Mouse (Mus musculus) neural tube, embryonic 15.5 days (tissue): ENCODE data around the gene Cyb5rl. TPM values are rescaled to one million over a fixed set of nuclear protein-coding genes. Genes with fewer than 3 reads are reported as not detected.

Source experiments
- ATAC-seq: fragments of 200-750 bp; cut with Nextera tagmentation; 2 replicates; pipeline ENCODE4 v1.8.0; 2017; ENCODE audit warnings: mild to moderate bottlenecking, moderate TSS enrichment, moderate library complexity; ENCODE audit not compliant: low FRiP score
- H3K27ac ChIP-seq: fragments of 300-500 bp; sonication (generic); replicated peaks from 2 replicates; pipeline ENCODE4 v1.5.1; 2015; ENCODE audit warnings: mild to moderate bottlenecking, inconsistent platforms
- H3K27me3 ChIP-seq: fragments of 300-500 bp; sonication (generic); replicated peaks from 2 replicates; pipeline ENCODE4 v1.6.1; 2015; ENCODE audit warnings: inconsistent platforms
- H3K36me3 ChIP-seq: fragments of 300-500 bp; sonication (generic); 2 replicates; pipeline ENCODE4 v1.6.1; 2015; ENCODE audit warnings: inconsistent platforms
- H3K4me1 ChIP-seq: fragments of 300-500 bp; sonication (generic); 2 replicates; pipeline ENCODE4 v1.6.1; 2015; ENCODE audit warnings: inconsistent platforms
- H3K4me2 ChIP-seq: fragments of 300-500 bp; sonication (generic); 2 replicates; pipeline ENCODE4 v1.6.1; 2015; ENCODE audit warnings: inconsistent platforms, mild to moderate bottlenecking, moderate library complexity
- H3K4me3 ChIP-seq: fragments of 300-500 bp; sonication (generic); replicated peaks from 2 replicates; pipeline ENCODE4 v1.5.1; 2015; ENCODE audit warnings: mild to moderate bottlenecking, inconsistent platforms
- H3K9ac ChIP-seq: fragments of 300-500 bp; sonication (generic); replicated peaks from 2 replicates; pipeline ENCODE4 v1.6.1; 2015; ENCODE audit warnings: mild to moderate bottlenecking, inconsistent platforms
- H3K9me3 ChIP-seq: fragments of 300-500 bp; sonication (generic); replicated peaks from 2 replicates; pipeline ENCODE4 v1.6.1; 2016; ENCODE audit warnings: inconsistent platforms
- WGBS: fragments of 180-500 bp; shearing (Covaris S2); methylation state at CpG from one replicate; pipeline ENCODE4 v1.1.7; 2015; ENCODE audit warnings: mixed read lengths; 5-methylcytosine and 5-hydroxymethylcytosine counted together
- polyA plus RNA-seq: library from polyadenylated mRNA; unstranded; fragments of >200 nt; fragmentation: Nextera tagmentation; extraction: Ambion mirVana; gene quantifications from 2 replicates; pipeline ENCODE4 v1.2.1, GENCODE M21; 2015

Gene Cyb5rl
- polyA plus RNA-seq, 1 experiment from 2014 or later, result 4.4 TPM

GRCm38 (mm10) chr4:107038303-107038702, 28.5 kb upstream of the Cyb5rl start:
- peaks cover 59% of the 10 kb centered on the region for H3K36me3 ChIP-seq
- no peak overlapping the region for H3K4me3 ChIP-seq
- peaks cover 4% of the 10 kb centered on the region; the same call in 1 of the 2 replicates for H3K4me1 ChIP-seq
- 84% methylated on average over 4 of the region's 4 CpGs for WGBS
- no peak overlapping the region for H3K4me2 ChIP-seq
- no peak for ATAC-seq
- H3K9ac ChIP-seq, result no peak overlapping the region
- no peak overlapping the region for H3K27ac ChIP-seq
- H3K9me3 ChIP-seq, result no peaks in the 10 kb centered on the region
- H3K27me3 ChIP-seq, result no peaks in the 10 kb centered on the region

GRCm38 (mm10) chr4:107039270-107039669, 27.5 kb upstream of the Cyb5rl start:
- Histone ChIP-seq H3K4me1 (peaks cover 4% of the 10 kb centered on the region; the same call in 1 of the 2 replicates), H3K27me3 (no peaks in the 10 kb centered on the region), H3K4me2 (no peak overlapping the region), H3K9ac (no peak overlapping the region), H3K4me3 (no peak overlapping the region), H3K27ac (peak overlapping the region; percentile 64), H3K36me3 (peaks cover 64% of the 10 kb centered on the region), H3K9me3 (no peaks in the 10 kb centered on the region)
- WGBS, result 40% methylated on average over 8 of the region's 8 CpGs
- ATAC-seq, result peak; percentile 42; the same call in 1 of the 2 replicates

- Histone ChIP-seq H3K4me3 (no peak overlapping the region), H3K27ac (no peak overlapping the region), H3K4me2 (no peak overlapping the region), H3K27me3 (no peaks in the 10 kb centered on the region), H3K4me1 (peaks cover 4% of the 10 kb centered on the region; the same call in 1 of the 2 replicates), H3K9ac (no peak overlapping the region), H3K36me3 (peaks cover 74% of the 10 kb centered on the region), H3K9me3 (no peaks in the 10 kb centered on the region)
- WGBS, result 93% methylated on average over 6 of the region's 6 CpGs
- no peak for ATAC-seq
These were observed 24.5 kb upstream of the Cyb5rl start for GRCm38 (mm10) chr4:107042304-107042703.

GRCm38 (mm10) chr4:107045188-107045587, 21.6 kb upstream of the Cyb5rl start:
- Histone ChIP-seq H3K36me3 (peaks cover 74% of the 10 kb centered on the region), H3K4me1 (no peaks in the 10 kb centered on the region), H3K9ac (no peak overlapping the region), H3K9me3 (no peaks in the 10 kb centered on the region), H3K27me3 (no peaks in the 10 kb centered on the region), H3K4me2 (no peak overlapping the region), H3K27ac (no peak overlapping the region), H3K4me3 (no peak overlapping the region)
- 91% methylated on average over 13 of the region's 13 CpGs for WGBS
- ATAC-seq, result no peak

- H3K27me3 ChIP-seq, result no peaks in the 10 kb centered on the region
- peaks cover 52% of the 10 kb centered on the region for H3K36me3 ChIP-seq
- no peak for ATAC-seq
- no peak overlapping the region for H3K4me3 ChIP-seq
- no peak overlapping the region for H3K9ac ChIP-seq
- 0 out of 2 replicates have a peak, but pooled peaks cover under 1% of the 10 kb centered on the region for H3K4me1 ChIP-seq
- no peak overlapping the region for H3K4me2 ChIP-seq
- H3K9me3 ChIP-seq, result no peaks in the 10 kb centered on the region
- WGBS, result 87% methylated on average over 5 of the region's 5 CpGs
- H3K27ac ChIP-seq, result no peak overlapping the region
These were observed 19.0 kb upstream of the Cyb5rl start for GRCm38 (mm10) chr4:107047806-107048205.

GRCm38 (mm10) chr4:107048568-107049162, 18.1 kb upstream of the Cyb5rl start:
- peaks cover 49% of the 10 kb centered on the region for H3K36me3 ChIP-seq
- ATAC-seq, result no peak
- 80% methylated on average over 11 of the region's 11 CpGs for WGBS

GRCm38 (mm10) chr4:107051889-107052288, 14.9 kb upstream of the Cyb5rl start:
- no peak for ATAC-seq
- 38% methylated on average over 4 of the region's 4 CpGs for WGBS
- Histone ChIP-seq H3K36me3 (peaks cover 34% of the 10 kb centered on the region), H3K4me1 (0 out of 2 replicates have a peak, but pooled peaks cover 3% of the 10 kb centered on the region), H3K9ac (no peak overlapping the region), H3K9me3 (no peaks in the 10 kb centered on the region), H3K4me2 (no peak overlapping the region), H3K4me3 (no peak overlapping the region), H3K27ac (no peak overlapping the region), H3K27me3 (no peaks in the 10 kb centered on the region)

More at GRCm38 (mm10) chr4:107048568-107049162, 18.1 kb upstream of the Cyb5rl start:
- Histone ChIP-seq H3K27me3 (no peaks in the 10 kb centered on the region), H3K9ac (no peak overlapping the region), H3K9me3 (no peaks in the 10 kb centered on the region), H3K27ac (no peak overlapping the region), H3K4me3 (no peak overlapping the region), H3K4me1 (0 out of 2 replicates have a peak, but pooled peaks cover 3% of the 10 kb centered on the region), H3K4me2 (no peak overlapping the region)

GRCm38 (mm10) chr4:107052962-107053553, 13.7 kb upstream of the Cyb5rl start:
- H3K4me2 ChIP-seq, result no peak overlapping the region
- H3K9ac ChIP-seq, result no peak overlapping the region
- no peaks in the 10 kb centered on the region for H3K27me3 ChIP-seq
- no peaks in the 10 kb centered on the region for H3K9me3 ChIP-seq
- H3K36me3 ChIP-seq, result peaks cover 34% of the 10 kb centered on the region
- H3K4me1 ChIP-seq, result 0 out of 2 replicates have a peak, but pooled peaks cover 3% of the 10 kb centered on the region
- ATAC-seq, result no peak
- H3K4me3 ChIP-seq, result no peak overlapping the region
- WGBS, result 54% methylated on average over 5 of the region's 5 CpGs
- H3K27ac ChIP-seq, result no peak overlapping the region; the same call in 1 of the 2 replicates

GRCm38 (mm10) chr4:107056088-107056487, 10.7 kb upstream of the Cyb5rl start:
- Histone ChIP-seq H3K9ac (no peak overlapping the region), H3K4me1 (0 out of 2 replicates have a peak, but pooled peaks cover 3% of the 10 kb centered on the region), H3K9me3 (no peaks in the 10 kb centered on the region), H3K4me3 (no peak overlapping the region), H3K27ac (no peak overlapping the region), H3K4me2 (no peak overlapping the region), H3K27me3 (no peaks in the 10 kb centered on the region), H3K36me3 (peaks cover 50% of the 10 kb centered on the region)
- no peak for ATAC-seq
- 89% methylated on average over 3 of the region's 3 CpGs for WGBS

- H3K9ac ChIP-seq, result no peak overlapping the region
- no peak overlapping the region for H3K4me2 ChIP-seq
- ATAC-seq, result no peak
- 90% methylated on average over 5 of the region's 5 CpGs for WGBS
- H3K9me3 ChIP-seq, result no peaks in the 10 kb centered on the region
- H3K4me3 ChIP-seq, result no peak overlapping the region
- no peaks in the 10 kb centered on the region for H3K27me3 ChIP-seq
- no peaks in the 10 kb centered on the region for H3K4me1 ChIP-seq
- H3K27ac ChIP-seq, result no peak overlapping the region
- peaks cover 71% of the 10 kb centered on the region for H3K36me3 ChIP-seq
These were observed 8.4 kb upstream of the Cyb5rl start for GRCm38 (mm10) chr4:107058346-107058745.

GRCm38 (mm10) chr4:107058781-107059180, 8.0 kb upstream of the Cyb5rl start:
- 81% methylated on average over 6 of the region's 6 CpGs for WGBS
- Histone ChIP-seq H3K27me3 (no peaks in the 10 kb centered on the region), H3K9ac (no peak overlapping the region), H3K36me3 (peaks cover 75% of the 10 kb centered on the region), H3K4me2 (no peak overlapping the region), H3K4me3 (no peak overlapping the region), H3K27ac (no peak overlapping the region), H3K9me3 (no peaks in the 10 kb centered on the region), H3K4me1 (no peaks in the 10 kb centered on the region)
- ATAC-seq, result no peak

GRCm38 (mm10) chr4:107061560-107061959, 5.2 kb upstream of the Cyb5rl start:
- WGBS, result 95% methylated on average over 4 of the region's 4 CpGs
- H3K4me1 ChIP-seq, result peaks cover 11% of the 10 kb centered on the region
- no peak overlapping the region for H3K9ac ChIP-seq
- H3K27ac ChIP-seq, result no peak overlapping the region
- no peaks in the 10 kb centered on the region for H3K27me3 ChIP-seq
- no peaks in the 10 kb centered on the region for H3K9me3 ChIP-seq
- ATAC-seq, result no peak
- H3K4me2 ChIP-seq, result no peak overlapping the region
- peaks cover 73% of the 10 kb centered on the region for H3K36me3 ChIP-seq
- no peak overlapping the region for H3K4me3 ChIP-seq
